Mouse (Mus musculus) kidney, postnatal 0 days (tissue): Measurements from ENCODE around the gene Canx. TPM values are rescaled to one million over a fixed set of nuclear protein-coding genes. Genes with fewer than 3 reads are reported as not detected.

ENCODE experiments used
- ATAC-seq: fragments of 200-750 bp; cut with Nextera tagmentation; replicated peaks from 2 replicates; pipeline ENCODE4 v1.8.0; 2017; ENCODE audit warnings: low read depth, moderate number of reproducible peaks, moderate TSS enrichment, moderate library complexity; ENCODE audit not compliant: low FRiP score
- DNase-seq: peaks from one replicate; pipeline ENCODE4 v3.0.0-alpha.2; 2016; ENCODE audit warnings: low spot score
- H3K27ac ChIP-seq: fragments of 300-500 bp; sonication (generic); 2 replicates; pipeline ENCODE4 v1.5.1; 2014; ENCODE audit warnings: mild to moderate bottlenecking
- H3K27me3 ChIP-seq: fragments of 300-500 bp; sonication (generic); 2 replicates; pipeline ENCODE4 v1.6.1; 2014; ENCODE audit warnings: low read length, mixed read lengths; ENCODE audit not compliant: insufficient read depth
- H3K36me3 ChIP-seq: fragments of 300-500 bp; sonication (generic); 2 replicates; pipeline ENCODE4 v1.6.1; 2014; ENCODE audit warnings: low read length, mixed read lengths; ENCODE audit not compliant: insufficient read depth
- H3K4me1 ChIP-seq: fragments of 300-500 bp; sonication (generic); replicated peaks from 2 replicates; pipeline ENCODE4 v1.6.1; 2014; ENCODE audit warnings: antibody characterized with exemption, low read length, mixed read lengths; ENCODE audit not compliant: insufficient read depth
- H3K4me2 ChIP-seq: fragments of 300-500 bp; sonication (generic); 2 replicates; pipeline ENCODE4 v1.6.1; 2014; ENCODE audit warnings: mild to moderate bottlenecking, low read length, moderate library complexity, mixed read lengths
- H3K4me3 ChIP-seq: fragments of 300-500 bp; sonication (generic); replicated peaks from 2 replicates; pipeline ENCODE4 v1.5.1; 2014; ENCODE audit warnings: low read depth, low read length
- H3K9ac ChIP-seq: fragments of 300-500 bp; sonication (generic); 2 replicates; pipeline ENCODE4 v1.6.1; 2014; ENCODE audit warnings: low read depth, low read length
- H3K9me3 ChIP-seq: fragments of 300-500 bp; sonication (generic); replicated peaks from 2 replicates; pipeline ENCODE4 v1.6.1; 2016; ENCODE audit warnings: low read length, inconsistent platforms, mixed read lengths
- CTCF ChIP-seq: IDR thresholded peaks from 2 replicates; pipeline ENCODE4 v1.5.1; 2016; ENCODE audit warnings: antibody characterized with exemption, low read depth, mild to moderate bottlenecking, moderate library complexity
- WGBS: fragments of 180-500 bp; shearing (Covaris S2); extraction: QIAGEN DNeasy Blood & Tissue Kit; methylation state at CpG from one replicate; pipeline ENCODE4 v1.1.7; 2014; 5-methylcytosine and 5-hydroxymethylcytosine counted together
- polyA plus RNA-seq: library from polyadenylated mRNA; unstranded; fragments of >200 nt; fragmentation: Nextera tagmentation; extraction: Ambion mirVana; gene quantifications from 2 replicates; pipeline ENCODE4 v1.2.1, GENCODE M21; 2015

The Canx gene
- polyA plus RNA-seq, 1 experiment from 2014 or later, result 302 TPM

- 59% methylated on average over 4 of the region's 4 CpGs for WGBS
- no peak for DNase-seq
Measured at GRCm38 (mm10) chr11:50345486-50345885, 20.0 kb upstream of the Canx start.

DNA sequence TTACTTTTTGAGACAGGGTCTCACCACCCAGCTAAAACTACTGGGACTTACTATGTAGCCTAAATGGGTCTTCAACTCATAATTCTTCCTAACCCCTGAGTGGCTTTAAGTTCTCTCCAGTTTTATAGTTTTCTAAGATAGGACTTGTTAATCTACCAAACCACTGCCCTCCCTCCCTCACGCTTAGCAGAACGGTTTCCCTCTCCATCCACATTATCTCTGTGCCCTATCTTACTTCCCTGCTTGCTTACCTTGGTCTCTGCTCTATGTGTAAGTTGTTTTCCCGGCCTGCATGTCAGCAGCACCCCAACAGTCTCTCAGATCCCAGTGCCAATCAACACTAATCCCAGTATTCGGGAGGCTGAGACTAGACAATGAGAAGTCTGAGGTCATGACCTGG lies 11.4 kb upstream of the Canx start:
- Histone ChIP-seq H3K4me3 (no peak overlapping the region), H3K9me3 (no peaks in the 10 kb centered on the region), H3K27me3 (no peaks in the 10 kb centered on the region), H3K4me1 (no peaks in the 10 kb centered on the region), H3K36me3 (no peaks in the 10 kb centered on the region), H3K4me2 (no peak overlapping the region), H3K9ac (no peak overlapping the region), H3K27ac (no peak overlapping the region)
- TF ChIP-seq CTCF, result no peak
- no peak for ATAC-seq
- DNase-seq, result no peak
- WGBS, result 59% methylated on average over 4 of the region's 4 CpGs

More at GRCm38 (mm10) chr11:50345486-50345885, 20.0 kb upstream of the Canx start:
- H3K4me1 ChIP-seq, result no peaks in the 10 kb centered on the region
- no peaks in the 10 kb centered on the region for H3K27me3 ChIP-seq
- no peak overlapping the region for H3K27ac ChIP-seq
- no peaks in the 10 kb centered on the region for H3K9me3 ChIP-seq
- no peaks in the 10 kb centered on the region for H3K36me3 ChIP-seq
- ATAC-seq, result no peak
- H3K4me2 ChIP-seq, result no peak overlapping the region
- TF ChIP-seq CTCF, result no peak
- H3K9ac ChIP-seq, result no peak overlapping the region
- H3K4me3 ChIP-seq, result no peak overlapping the region

DNA sequence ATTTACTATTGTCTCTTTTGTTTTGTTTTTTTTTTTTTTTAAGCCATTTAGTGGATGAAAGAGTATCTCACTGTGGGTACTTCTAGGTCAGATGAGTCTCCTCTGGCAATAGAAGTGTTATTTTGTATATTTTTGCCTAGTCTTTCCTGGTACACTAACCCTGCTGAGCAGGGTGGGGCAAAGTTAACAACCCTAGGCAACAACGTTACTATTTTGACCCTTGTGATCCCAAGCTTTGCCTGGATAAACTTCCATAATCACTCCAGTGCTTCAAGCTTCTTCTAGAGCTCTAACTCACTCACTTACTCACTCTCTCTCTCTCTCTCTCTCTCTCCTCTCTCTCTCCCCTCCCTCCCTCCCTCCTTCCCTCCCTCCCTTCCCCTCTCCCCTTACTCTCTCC lies 10.7 kb upstream of the Canx start:
- ATAC-seq (no peak), DNase-seq (no peak)
- TF ChIP-seq CTCF, result no peak

DNA sequence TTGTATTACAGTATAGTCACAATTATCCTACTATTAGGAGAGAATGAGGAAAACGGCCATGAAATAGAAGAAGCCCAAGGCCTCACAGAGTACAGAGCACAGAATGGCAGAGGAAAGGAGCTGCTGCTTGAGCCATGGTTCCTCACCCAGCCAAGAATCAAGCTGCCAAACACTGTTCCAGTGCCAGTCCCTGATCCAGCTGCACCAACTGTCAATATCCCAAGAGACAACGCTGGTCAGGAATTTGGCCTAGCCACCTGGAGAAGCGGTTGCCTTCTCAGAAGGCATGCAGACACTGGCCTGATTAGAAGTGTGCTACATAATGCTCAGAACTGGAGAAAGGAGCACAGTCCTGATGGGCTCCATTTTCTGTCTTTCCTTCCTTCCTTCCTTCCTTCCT lies 7.7 kb upstream of the Canx start:
- TF ChIP-seq CTCF, result no peak
- Histone ChIP-seq H3K36me3 (no peaks in the 10 kb centered on the region), H3K27ac (no peak overlapping the region), H3K4me2 (no peak overlapping the region), H3K4me3 (no peak overlapping the region), H3K4me1 (no peaks in the 10 kb centered on the region), H3K9me3 (no peaks in the 10 kb centered on the region), H3K27me3 (no peaks in the 10 kb centered on the region), H3K9ac (no peak overlapping the region)
- ATAC-seq, result no peak
- WGBS, result 91% methylated on average over 3 of the region's 3 CpGs
- DNase-seq, result no peak

More for the DNA sequence above, 10.7 kb upstream of the Canx start:
- H3K27ac ChIP-seq, result no peak overlapping the region
- no peak overlapping the region for H3K4me3 ChIP-seq
- H3K27me3 ChIP-seq, result no peaks in the 10 kb centered on the region
- H3K36me3 ChIP-seq, result no peaks in the 10 kb centered on the region
- H3K4me2 ChIP-seq, result no peak overlapping the region
- no peaks in the 10 kb centered on the region for H3K9me3 ChIP-seq
- no peak overlapping the region for H3K9ac ChIP-seq
- WGBS, result 13% methylated on average over 1 of the region's 1 CpGs
- H3K4me1 ChIP-seq, result no peaks in the 10 kb centered on the region

- no peak for TF ChIP-seq CTCF
- no peak overlapping the region for H3K9ac ChIP-seq
- 89% methylated on average over 1 of the region's 1 CpGs for WGBS
- H3K4me3 ChIP-seq, result no peak overlapping the region
- H3K9me3 ChIP-seq, result no peaks in the 10 kb centered on the region
- H3K4me2 ChIP-seq, result no peak overlapping the region
- H3K36me3 ChIP-seq, result no peaks in the 10 kb centered on the region
- DNase-seq, result no peak
- no peaks in the 10 kb centered on the region for H3K27me3 ChIP-seq
- H3K27ac ChIP-seq, result no peak overlapping the region
- 0 out of 2 replicates have a peak, but pooled peaks cover 4% of the 10 kb centered on the region for H3K4me1 ChIP-seq
- ATAC-seq, result no peak
Measured at GRCm38 (mm10) chr11:50329378-50329777, 3.9 kb upstream of the Canx start.

- no peak for TF ChIP-seq CTCF
- Histone ChIP-seq H3K27ac (no peak overlapping the region), H3K4me1 (0 out of 2 replicates have a peak, but pooled peaks cover 4% of the 10 kb centered on the region), H3K9ac (no peak overlapping the region), H3K36me3 (no peaks in the 10 kb centered on the region), H3K27me3 (no peaks in the 10 kb centered on the region), H3K4me3 (no peak overlapping the region), H3K9me3 (no peaks in the 10 kb centered on the region), H3K4me2 (no peak overlapping the region)
- ATAC-seq, result no peak
- 69% methylated on average over 3 of the region's 3 CpGs for WGBS
- DNase-seq, result no peak
Measured at GRCm38 (mm10) chr11:50328075-50328625, 2.7 kb upstream of the Canx start.
